Mouse (Mus musculus): ENCODE data around the gene Neu1.
"Not testable (repeated sequence)": the region's sequence is repeated elsewhere in the genome, so short reads cannot be mapped to it uniquely, and the experiment has no call there.

Neu1 gene

GRCm38 (mm10) chr17:34959881-34960515 lies 28.9 kb downstream of the Neu1 start:
- peak overlapping the region; percentile 78 for H3K4me3 ChIP-seq (replicated peaks; ENCODE audit: low read length)
- peaks cover 41% of the 10 kb centered on the region for H3K4me1 ChIP-seq (replicated peaks; ENCODE audit: low read depth, low read length)
- peaks cover 42% of the 10 kb centered on the region for H3K27me3 ChIP-seq (ENCODE audit: insufficient read depth, low read length)
- H3K9me3 ChIP-seq (ENCODE audit: low read length): no peaks in the 10 kb centered on the region
- no peaks in the 10 kb centered on the region for H3K36me3 ChIP-seq (ENCODE audit: insufficient read depth, low read length)
- no peak for TF ChIP-seq NANOG (IDR thresholded peaks at IDR 0.05; ENCODE audit: borderline replicate concordance, low read length)
- TF ChIP-seq POU5F1 (IDR thresholded peaks at IDR 0.05; ENCODE audit: borderline replicate concordance, low read length): no peak
- TF ChIP-seq CTCF (conservative IDR thresholded peaks at IDR 0.05; ENCODE audit: low read length): no peak

- Histone ChIP-seq H3K27me3 (ENCODE audit: insufficient read depth, low read length) (peaks cover 37% of the 10 kb centered on the region), H3K4me1 (replicated peaks; ENCODE audit: low read depth, low read length) (peaks cover 50% of the 10 kb centered on the region), H3K36me3 (ENCODE audit: insufficient read depth, low read length) (no peaks in the 10 kb centered on the region), H3K4me3 (replicated peaks; ENCODE audit: low read length) (no peak overlapping the region), H3K9me3 (ENCODE audit: low read length) (no peaks in the 10 kb centered on the region)
- no peak for TF ChIP-seq POU5F1 (IDR thresholded peaks at IDR 0.05; ENCODE audit: borderline replicate concordance, low read length)
- no peak for TF ChIP-seq CTCF (conservative IDR thresholded peaks at IDR 0.05; ENCODE audit: low read length)
- no peak for TF ChIP-seq NANOG (IDR thresholded peaks at IDR 0.05; ENCODE audit: borderline replicate concordance, low read length)
Measured at GRCm38 (mm10) chr17:34960702-34961493, 29.8 kb downstream of the Neu1 start.

- H3K36me3 ChIP-seq (ENCODE audit: insufficient read depth, low read length): no peaks in the 10 kb centered on the region
- peaks cover 51% of the 10 kb centered on the region for H3K4me1 ChIP-seq (replicated peaks; ENCODE audit: low read depth, low read length)
- peaks cover 30% of the 10 kb centered on the region for H3K27me3 ChIP-seq (ENCODE audit: insufficient read depth, low read length)
- H3K9me3 ChIP-seq (ENCODE audit: low read length): no peaks in the 10 kb centered on the region
- TF ChIP-seq POU5F1 (IDR thresholded peaks at IDR 0.05; ENCODE audit: borderline replicate concordance, low read length): no peak
- no peak for TF ChIP-seq NANOG (IDR thresholded peaks at IDR 0.05; ENCODE audit: borderline replicate concordance, low read length)
- TF ChIP-seq CTCF (conservative IDR thresholded peaks at IDR 0.05; ENCODE audit: low read length): no peak
- no peak overlapping the region for H3K4me3 ChIP-seq (replicated peaks; ENCODE audit: low read length)
Measured at GRCm38 (mm10) chr17:34962125-34962524, 31.1 kb downstream of the Neu1 start.

GRCm38 (mm10) chr17:34962841-34963240 lies 31.8 kb downstream of the Neu1 start:
- no peak overlapping the region for H3K4me3 ChIP-seq (replicated peaks; ENCODE audit: low read length)
- H3K36me3 ChIP-seq (ENCODE audit: insufficient read depth, low read length): no peaks in the 10 kb centered on the region
- TF ChIP-seq POU5F1 (IDR thresholded peaks at IDR 0.05; ENCODE audit: borderline replicate concordance, low read length): no peak
- TF ChIP-seq CTCF (conservative IDR thresholded peaks at IDR 0.05; ENCODE audit: low read length): no peak
- no peak for TF ChIP-seq NANOG (IDR thresholded peaks at IDR 0.05; ENCODE audit: borderline replicate concordance, low read length)
- peaks cover 35% of the 10 kb centered on the region for H3K27me3 ChIP-seq (ENCODE audit: insufficient read depth, low read length)
- no peaks in the 10 kb centered on the region for H3K9me3 ChIP-seq (ENCODE audit: low read length)
- H3K4me1 ChIP-seq (replicated peaks; ENCODE audit: low read depth, low read length): peaks cover 58% of the 10 kb centered on the region

GRCm38 (mm10) chr17:34964640-34965049 lies 33.6 kb downstream of the Neu1 start:
- no peak overlapping the region for H3K4me3 ChIP-seq (replicated peaks; ENCODE audit: low read length)
- peaks cover 51% of the 10 kb centered on the region for H3K27me3 ChIP-seq (ENCODE audit: insufficient read depth, low read length)
- H3K4me1 ChIP-seq (replicated peaks; ENCODE audit: low read depth, low read length): peaks cover 61% of the 10 kb centered on the region
- H3K36me3 ChIP-seq (ENCODE audit: insufficient read depth, low read length): no peaks in the 10 kb centered on the region
- TF ChIP-seq POU5F1 (IDR thresholded peaks at IDR 0.05; ENCODE audit: borderline replicate concordance, low read length): no peak
- TF ChIP-seq CTCF (conservative IDR thresholded peaks at IDR 0.05; ENCODE audit: low read length): no peak
- TF ChIP-seq NANOG (IDR thresholded peaks at IDR 0.05; ENCODE audit: borderline replicate concordance, low read length): no peak
- no peaks in the 10 kb centered on the region for H3K9me3 ChIP-seq (ENCODE audit: low read length)

GRCm38 (mm10) chr17:34965627-34966026 lies 34.6 kb downstream of the Neu1 start:
- no peaks in the 10 kb centered on the region for H3K9me3 ChIP-seq (ENCODE audit: low read length)
- H3K27me3 ChIP-seq (ENCODE audit: insufficient read depth, low read length): peaks cover 48% of the 10 kb centered on the region
- peaks cover 53% of the 10 kb centered on the region for H3K4me1 ChIP-seq (replicated peaks; ENCODE audit: low read depth, low read length)
- H3K36me3 ChIP-seq (ENCODE audit: insufficient read depth, low read length): no peaks in the 10 kb centered on the region
- no peak overlapping the region for H3K4me3 ChIP-seq (replicated peaks; ENCODE audit: low read length)
- TF ChIP-seq POU5F1 (IDR thresholded peaks at IDR 0.05; ENCODE audit: borderline replicate concordance, low read length) (no peak), NANOG (IDR thresholded peaks at IDR 0.05; ENCODE audit: borderline replicate concordance, low read length) (no peak), CTCF (conservative IDR thresholded peaks at IDR 0.05; ENCODE audit: low read length) (no peak)

GRCm38 (mm10) chr17:34969822-34970221 lies 38.8 kb downstream of the Neu1 start, which contains the start of gene Gm20481:
TSS of gene Gm20481 (plus strand) at chr17:34969912.
- not testable (repeated sequence) for H3K36me3 ChIP-seq (ENCODE audit: insufficient read depth, low read length); H3K9me3 ChIP-seq (ENCODE audit: low read length); H3K4me3 ChIP-seq (replicated peaks; ENCODE audit: low read length)
- Histone ChIP-seq H3K4me1 (replicated peaks; ENCODE audit: low read depth, low read length) (peaks cover 30% of the 10 kb centered on the region), H3K27me3 (ENCODE audit: insufficient read depth, low read length) (peaks cover 54% of the 10 kb centered on the region)

- peaks cover 58% of the 10 kb centered on the region for H3K27me3 ChIP-seq (ENCODE audit: insufficient read depth, low read length)
- peaks cover 20% of the 10 kb centered on the region for H3K4me1 ChIP-seq (replicated peaks; ENCODE audit: low read depth, low read length)
- not testable (repeated sequence) for H3K9me3 ChIP-seq (ENCODE audit: low read length); H3K36me3 ChIP-seq (ENCODE audit: insufficient read depth, low read length); H3K4me3 ChIP-seq (replicated peaks; ENCODE audit: low read length)
Measured at GRCm38 (mm10) chr17:34970850-34971249, 39.8 kb downstream of the Neu1 start.

GRCm38 (mm10) chr17:34971694-34972068 lies 40.6 kb downstream of the Neu1 start:
- H3K36me3 ChIP-seq (ENCODE audit: insufficient read depth, low read length); H3K9me3 ChIP-seq (ENCODE audit: low read length): not testable (repeated sequence)
- Histone ChIP-seq H3K4me3 (replicated peaks; ENCODE audit: low read length) (peak overlapping the region; percentile 64), H3K4me1 (replicated peaks; ENCODE audit: low read depth, low read length) (peaks cover 18% of the 10 kb centered on the region), H3K27me3 (ENCODE audit: insufficient read depth, low read length) (peaks cover 60% of the 10 kb centered on the region)

- not testable (repeated sequence) for H3K9me3 ChIP-seq (ENCODE audit: low read length); H3K36me3 ChIP-seq (ENCODE audit: insufficient read depth, low read length)
- H3K4me3 ChIP-seq (replicated peaks; ENCODE audit: low read length): peak within 1 kb of the TSS; percentile 64
- H3K4me1 ChIP-seq (replicated peaks; ENCODE audit: low read depth, low read length): peaks cover 21% of the 10 kb centered on the region
- peaks cover 64% of the 10 kb centered on the region for H3K27me3 ChIP-seq (ENCODE audit: insufficient read depth, low read length)
Measured at GRCm38 (mm10) chr17:34972069-34972749, 41.2 kb downstream of the Neu1 start, which contains the start of the genes Hspa1a and Hspa1l. TSS of gene Hspa1a (minus strand) at chr17:34972156. TSS of gene Hspa1l (plus strand) at chr17:34972703.
